Mouse (Mus musculus) midbrain, embryonic 16.5 days (tissue): ENCODE measurements at regions not wholly inside any gene's neighbourhood (a gene's known extent, or its start where the extent isn't known, plus 50 kb on each side); places are given as distances from the start of the nearest gene placed in this dataset.

Experiments used
- ATAC-seq: fragments of 200-750 bp; cut with Nextera tagmentation; 2 replicates; pipeline ENCODE4 v1.8.0; 2017; ENCODE audit warnings: moderate TSS enrichment
- H3K27ac ChIP-seq: fragments of 300-500 bp; sonication (generic); 2 replicates; pipeline ENCODE4 v1.5.1; 2014; ENCODE audit warnings: mild to moderate bottlenecking, low read length, mixed read lengths
- H3K27me3 ChIP-seq: fragments of 300-500 bp; sonication (generic); 2 replicates; pipeline ENCODE4 v1.6.1; 2014; ENCODE audit warnings: low read depth, low read length, mixed read lengths; ENCODE audit not compliant: control insufficient read depth, insufficient read depth
- H3K36me3 ChIP-seq: fragments of 300-500 bp; sonication (generic); 2 replicates; pipeline ENCODE4 v1.6.1; 2014; ENCODE audit warnings: mild to moderate bottlenecking, low read length, moderate library complexity, mixed read lengths; ENCODE audit not compliant: control insufficient read depth, insufficient read depth
- H3K4me1 ChIP-seq: fragments of 300-500 bp; sonication (generic); 2 replicates; pipeline ENCODE4 v1.6.1; 2014; ENCODE audit warnings: mild to moderate bottlenecking, low read length, mixed read lengths; ENCODE audit not compliant: control insufficient read depth, insufficient read depth
- H3K4me2 ChIP-seq: fragments of 300-500 bp; sonication (generic); 2 replicates; pipeline ENCODE4 v1.6.1; 2014; ENCODE audit warnings: mild to moderate bottlenecking, low read length, mixed read lengths
- H3K4me3 ChIP-seq: fragments of 300-500 bp; sonication (generic); 2 replicates; pipeline ENCODE4 v1.5.1; 2014; ENCODE audit warnings: low read depth, mild to moderate bottlenecking, low read length, moderate library complexity, mixed read lengths
- H3K9ac ChIP-seq: fragments of 300-500 bp; sonication (generic); 2 replicates; pipeline ENCODE4 v1.6.1; 2014; ENCODE audit warnings: low read depth, low read length, mixed read lengths
- H3K9me3 ChIP-seq: fragments of 300-500 bp; sonication (generic); replicated peaks from 2 replicates; pipeline ENCODE4 v1.6.1; 2014; ENCODE audit warnings: mild to moderate bottlenecking, low read length, mixed read lengths; ENCODE audit not compliant: control insufficient read depth, poor library complexity, severe bottlenecking
- WGBS: fragments of 180-500 bp; shearing (Covaris S2); extraction: QIAGEN DNeasy Blood & Tissue Kit; methylation state at CpG from one replicate; pipeline ENCODE4 v1.1.7; 2014; 5-methylcytosine and 5-hydroxymethylcytosine counted together

DNA sequence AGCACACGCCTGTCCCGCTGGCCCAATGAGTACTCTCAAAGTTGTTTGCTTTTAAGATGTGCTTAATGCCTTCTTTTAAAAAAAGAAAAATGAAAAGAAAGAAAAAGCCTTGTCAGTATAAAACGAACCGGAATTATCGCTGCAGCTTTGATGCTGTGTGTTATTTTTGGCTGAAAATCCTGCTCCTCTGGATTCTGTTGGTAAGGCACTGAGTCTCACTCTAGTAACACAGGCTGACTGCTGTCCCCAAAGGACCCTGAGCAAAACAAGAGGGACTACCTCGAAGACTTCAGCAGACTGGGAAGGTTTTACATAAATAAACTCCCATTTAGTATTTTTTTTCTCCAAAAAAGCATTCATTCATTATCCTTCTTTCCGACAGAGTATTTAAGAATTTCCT is 196.1 kb upstream of the Ppargc1a start:
- Histone ChIP-seq H3K4me3 (no peak overlapping the region), H3K27me3 (no peaks in the 10 kb centered on the region), H3K36me3 (no peaks in the 10 kb centered on the region), H3K27ac (no peak overlapping the region), H3K9ac (no peak overlapping the region), H3K4me2 (no peak overlapping the region), H3K9me3 (no peaks in the 10 kb centered on the region), H3K4me1 (no peaks in the 10 kb centered on the region)
- 55% methylated on average over 7 of the region's 7 CpGs for WGBS
- no peak for ATAC-seq

DNA sequence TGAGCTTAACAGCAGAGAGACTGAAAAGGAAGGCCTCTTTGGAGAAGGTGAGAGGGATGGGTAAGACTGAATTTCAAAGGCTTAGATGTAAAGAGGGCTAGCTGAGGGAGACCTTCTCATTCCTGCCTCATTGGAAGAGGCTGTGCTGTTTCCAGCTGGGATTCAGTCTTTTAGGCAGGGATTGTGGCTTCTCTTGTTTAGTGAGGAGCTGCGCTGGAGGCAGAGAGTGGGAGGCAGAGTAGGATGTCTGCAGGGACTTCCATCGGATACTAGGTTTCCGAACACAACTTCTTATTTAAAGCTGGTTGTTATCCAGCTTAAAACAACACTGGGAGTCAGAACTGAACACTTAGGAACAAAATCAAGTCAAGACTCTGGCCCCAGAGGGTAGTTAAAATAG is 194.8 kb upstream of the Ppargc1a start:
- Histone ChIP-seq H3K4me2 (no peak overlapping the region), H3K27me3 (no peaks in the 10 kb centered on the region), H3K36me3 (no peaks in the 10 kb centered on the region), H3K27ac (no peak overlapping the region), H3K9me3 (no peaks in the 10 kb centered on the region), H3K4me3 (no peak overlapping the region), H3K9ac (no peak overlapping the region), H3K4me1 (0 out of 2 replicates have a peak, but pooled peaks cover 3% of the 10 kb centered on the region)
- WGBS = 56% methylated on average over 3 of the region's 3 CpGs
- no peak for ATAC-seq

DNA sequence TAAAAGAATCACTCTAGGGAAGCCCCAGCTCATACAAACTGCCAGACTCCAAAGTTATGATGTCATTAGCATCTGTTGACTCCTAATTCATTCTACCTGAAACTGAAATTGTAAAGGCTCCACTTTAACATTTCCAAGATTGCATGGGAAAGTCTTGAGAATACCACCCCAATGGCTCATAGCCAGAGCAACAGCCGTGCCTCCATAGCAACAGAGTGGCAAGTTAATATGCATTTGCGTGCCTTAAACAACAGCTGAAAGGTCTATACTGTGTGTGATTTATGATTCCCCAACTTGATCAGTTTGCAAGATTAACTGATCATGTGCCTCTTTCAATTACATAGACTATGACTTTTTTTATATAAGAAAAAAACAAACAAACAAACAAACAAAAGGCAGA is 190.8 kb upstream of the Ppargc1a start:
- no peak overlapping the region for H3K4me2 ChIP-seq
- no peak overlapping the region for H3K27ac ChIP-seq
- no peaks in the 10 kb centered on the region for H3K36me3 ChIP-seq
- H3K4me1 ChIP-seq = 0 out of 2 replicates have a peak, but pooled peaks cover 3% of the 10 kb centered on the region
- no peak overlapping the region for H3K4me3 ChIP-seq
- no peaks in the 10 kb centered on the region for H3K9me3 ChIP-seq
- no peak for ATAC-seq
- WGBS = 63% methylated on average over 2 of the region's 2 CpGs
- H3K27me3 ChIP-seq = no peaks in the 10 kb centered on the region
- H3K9ac ChIP-seq = no peak overlapping the region

DNA sequence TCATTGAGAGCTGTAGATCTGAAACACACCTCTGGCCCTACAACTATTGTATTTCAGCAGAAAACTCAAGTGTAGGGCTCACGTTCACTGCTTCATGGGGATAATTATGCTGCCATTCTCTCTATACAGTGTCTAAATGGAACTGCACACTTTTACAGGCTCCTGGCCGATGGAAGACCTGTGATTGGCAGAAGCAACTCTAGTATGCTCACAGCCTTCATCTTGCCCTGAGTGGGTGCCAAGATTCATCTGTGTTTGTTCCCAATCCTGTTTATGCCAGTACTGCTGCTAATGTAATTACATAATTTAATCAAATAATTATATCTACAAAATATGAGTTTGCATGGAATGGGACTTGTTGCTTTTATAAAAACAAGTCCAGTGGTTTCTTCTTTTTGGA is 190.3 kb upstream of the Ppargc1a start:
- ATAC-seq = no peak
- Histone ChIP-seq H3K9ac (no peak overlapping the region), H3K27me3 (no peaks in the 10 kb centered on the region), H3K4me2 (no peak overlapping the region), H3K9me3 (no peaks in the 10 kb centered on the region), H3K4me1 (0 out of 2 replicates have a peak, but pooled peaks cover 3% of the 10 kb centered on the region), H3K27ac (no peak overlapping the region), H3K36me3 (no peaks in the 10 kb centered on the region), H3K4me3 (no peak overlapping the region)
- 60% methylated on average over 2 of the region's 2 CpGs for WGBS

DNA sequence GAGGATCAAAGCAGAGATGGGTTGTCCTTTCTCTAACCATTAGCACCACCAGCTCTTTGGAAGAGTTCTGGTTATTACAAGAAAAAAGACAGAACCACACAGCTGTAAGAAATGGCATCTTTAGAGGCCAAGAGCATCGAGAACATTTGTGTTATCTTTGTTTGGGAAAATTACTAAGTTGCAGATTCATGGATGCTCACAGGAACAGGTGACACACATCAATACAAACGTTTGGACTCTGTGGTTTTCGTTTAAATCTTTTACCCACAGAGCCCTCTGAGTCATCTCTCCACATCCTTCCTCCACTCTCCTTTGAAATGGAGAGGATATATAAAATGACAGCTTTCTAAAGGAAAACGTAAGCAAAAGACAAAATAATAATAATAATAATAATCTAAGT is 184.5 kb upstream of the Ppargc1a start:
- WGBS = 87% methylated on average over 4 of the region's 4 CpGs
- Histone ChIP-seq H3K27me3 (no peaks in the 10 kb centered on the region), H3K4me3 (no peak overlapping the region), H3K36me3 (no peaks in the 10 kb centered on the region), H3K9me3 (no peaks in the 10 kb centered on the region), H3K4me2 (no peak overlapping the region), H3K27ac (no peak overlapping the region), H3K9ac (no peak overlapping the region), H3K4me1 (no peaks in the 10 kb centered on the region)
- ATAC-seq = no peak

DNA sequence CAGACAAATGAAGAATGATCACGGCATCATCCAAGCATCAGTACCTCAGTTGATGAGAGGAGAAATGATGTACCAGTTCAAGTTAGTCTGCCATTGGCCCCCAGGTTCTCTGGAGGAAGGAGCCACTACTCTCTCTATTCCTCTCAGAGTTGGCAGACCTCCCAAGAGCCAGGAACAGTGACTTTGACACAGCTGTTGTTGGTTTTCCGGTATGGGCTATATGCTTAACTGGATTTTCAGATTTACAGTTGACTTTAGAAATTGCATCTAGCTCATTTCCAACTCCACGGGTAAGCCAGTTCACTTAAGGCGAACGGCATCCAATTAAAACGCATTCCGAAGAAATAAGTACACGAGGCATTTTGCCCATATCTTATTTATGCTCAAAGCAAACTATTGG is 182.9 kb upstream of the Ppargc1a start:
- Histone ChIP-seq H3K4me2 (no peak overlapping the region), H3K9ac (no peak overlapping the region), H3K27ac (no peak overlapping the region), H3K9me3 (no peaks in the 10 kb centered on the region), H3K36me3 (no peaks in the 10 kb centered on the region), H3K4me1 (no peaks in the 10 kb centered on the region), H3K27me3 (no peaks in the 10 kb centered on the region), H3K4me3 (no peak overlapping the region)
- 90% methylated on average over 8 of the region's 8 CpGs for WGBS
- no peak for ATAC-seq

DNA sequence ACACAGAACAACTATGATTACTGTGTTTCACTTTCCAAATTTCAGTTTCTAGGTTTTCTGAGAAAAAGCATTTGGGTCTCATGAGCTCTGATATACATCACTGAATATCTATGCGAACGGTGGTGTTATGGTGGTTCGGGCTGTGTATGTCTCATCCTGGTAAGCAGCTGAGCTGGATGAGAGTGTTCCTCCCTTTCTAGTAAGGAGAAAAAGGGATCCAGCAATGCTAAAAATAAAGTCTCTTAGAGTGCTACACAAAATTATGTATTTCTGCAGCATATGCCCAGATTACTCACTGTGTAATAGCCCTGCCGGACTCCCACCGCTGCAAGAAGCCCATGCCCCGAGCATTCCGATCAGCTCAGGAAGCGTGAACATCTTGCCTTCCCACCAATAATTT is 173.4 kb upstream of the Ppargc1a start:
- no peak overlapping the region for H3K9ac ChIP-seq
- H3K36me3 ChIP-seq = no peaks in the 10 kb centered on the region
- H3K9me3 ChIP-seq = no peaks in the 10 kb centered on the region
- no peak for ATAC-seq
- no peak overlapping the region for H3K4me2 ChIP-seq
- H3K27ac ChIP-seq = no peak overlapping the region
- no peak overlapping the region for H3K4me3 ChIP-seq
- H3K27me3 ChIP-seq = no peaks in the 10 kb centered on the region
- no peaks in the 10 kb centered on the region for H3K4me1 ChIP-seq
- WGBS = 94% methylated on average over 8 of the region's 8 CpGs

DNA sequence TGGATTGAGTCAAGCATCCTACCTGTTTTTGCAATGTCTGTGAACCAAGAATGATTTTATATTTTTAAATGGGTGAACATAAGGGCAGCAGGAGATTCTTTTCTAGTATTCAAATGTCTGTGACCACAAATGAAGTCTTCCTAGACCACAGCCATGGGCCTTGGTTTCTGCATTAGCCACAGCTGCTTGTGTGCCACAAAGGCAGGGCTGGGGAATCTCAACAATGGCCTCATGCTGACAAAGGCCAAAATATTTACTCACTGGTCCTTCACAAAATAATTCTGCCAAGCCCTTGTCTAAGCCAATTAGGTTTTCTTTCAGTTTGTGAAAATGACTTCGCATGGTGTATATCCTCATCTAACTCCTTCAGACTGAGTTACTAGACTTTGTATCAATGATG is 162.7 kb upstream of the Ppargc1a start:
- no peak overlapping the region for H3K9ac ChIP-seq
- H3K27me3 ChIP-seq = no peaks in the 10 kb centered on the region
- H3K4me3 ChIP-seq = no peak overlapping the region
- no peaks in the 10 kb centered on the region for H3K9me3 ChIP-seq
- H3K36me3 ChIP-seq = no peaks in the 10 kb centered on the region
- WGBS = 67% methylated on average over 1 of the region's 1 CpGs
- no peak for ATAC-seq
- no peak overlapping the region for H3K4me2 ChIP-seq
- H3K27ac ChIP-seq = no peak overlapping the region
- no peaks in the 10 kb centered on the region for H3K4me1 ChIP-seq

DNA sequence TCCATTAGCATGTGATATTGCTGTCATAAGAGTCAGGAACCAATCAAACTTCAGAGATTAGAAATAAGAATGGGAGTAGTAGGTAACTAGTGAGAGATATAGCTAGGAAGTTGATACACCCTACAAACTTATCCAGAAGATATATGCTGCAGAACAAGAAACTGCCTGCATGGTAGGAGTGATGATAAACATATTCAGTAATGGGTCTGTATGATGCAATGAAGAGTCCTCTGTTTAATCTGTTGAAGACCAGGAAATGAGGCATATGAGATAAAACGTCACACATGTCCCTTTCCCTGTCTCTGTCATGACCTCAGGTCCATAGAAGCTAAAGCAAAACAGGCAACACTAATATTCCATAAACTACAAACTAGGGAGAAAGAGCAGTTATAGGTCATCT is 162.2 kb upstream of the Ppargc1a start:
- Histone ChIP-seq H3K9me3 (no peaks in the 10 kb centered on the region), H3K36me3 (no peaks in the 10 kb centered on the region), H3K9ac (no peak overlapping the region), H3K4me3 (no peak overlapping the region), H3K4me1 (no peaks in the 10 kb centered on the region; the same call in 1 of the 2 replicates), H3K4me2 (no peak overlapping the region), H3K27me3 (no peaks in the 10 kb centered on the region), H3K27ac (no peak overlapping the region)
- 82% methylated on average over 1 of the region's 1 CpGs for WGBS
- ATAC-seq = no peak

DNA sequence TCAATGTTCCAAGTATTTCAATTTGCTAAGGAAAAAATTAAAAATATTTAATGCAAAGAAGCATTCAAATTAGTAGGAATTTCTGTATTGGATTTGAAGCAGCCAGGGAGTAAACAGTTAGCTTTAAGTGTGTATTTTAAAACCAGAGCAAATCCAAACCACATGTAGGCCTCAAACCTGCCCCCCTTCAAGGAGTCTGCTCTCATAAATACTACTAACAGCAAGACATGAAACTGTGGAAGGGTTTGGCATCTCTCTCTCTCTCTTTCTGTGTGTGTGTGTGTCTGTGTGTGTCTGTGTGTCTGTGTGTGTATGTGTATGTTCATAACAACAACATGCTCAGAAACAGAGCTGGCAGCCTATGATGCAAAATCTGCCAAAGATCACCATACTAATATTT is 159.2 kb upstream of the Ppargc1a start:
- Histone ChIP-seq H3K9ac (no peak overlapping the region), H3K4me3 (no peak overlapping the region), H3K27me3 (no peaks in the 10 kb centered on the region), H3K9me3 (no peaks in the 10 kb centered on the region), H3K4me1 (no peaks in the 10 kb centered on the region; the same call in 1 of the 2 replicates), H3K27ac (no peak overlapping the region), H3K36me3 (no peaks in the 10 kb centered on the region), H3K4me2 (no peak overlapping the region)
- ATAC-seq = no peak
